Mouse (Mus musculus): ENCODE results near the gene Tmem11.

DNA sequence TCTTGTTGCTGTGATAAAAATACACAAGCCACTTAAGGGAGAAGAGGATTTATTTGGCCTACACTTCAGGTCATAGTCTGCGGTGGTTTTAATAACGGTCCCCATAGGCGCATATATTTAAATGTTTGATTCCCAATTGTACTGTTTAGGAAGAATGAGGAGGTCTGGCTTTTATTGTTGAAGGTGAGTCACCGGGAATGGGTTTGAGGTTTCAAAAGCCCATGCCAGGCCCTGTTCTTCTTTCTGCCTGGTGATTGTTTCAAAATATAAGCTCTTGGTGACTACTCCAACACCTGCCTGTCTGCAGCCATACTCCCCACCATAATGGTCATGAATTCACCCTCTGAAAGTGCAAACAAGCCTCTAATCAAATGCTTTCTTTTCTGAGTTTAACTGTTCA lies 1.5 kb upstream of the Tmem11 start:
- TF ChIP-seq CTCF (IDR thresholded peaks at IDR 0.05; ENCODE audit: extremely low read depth, insufficient read depth, low read length) (no peak), POLR2A (IDR thresholded peaks at IDR 0.05; ENCODE audit: extremely low read depth, insufficient read depth, low read length) (no peak)

Data from cortical plate, adult 2 months (tissue).